Mouse (Mus musculus) neural tube, embryonic 12.5 days (tissue): Measurements from ENCODE around the gene Nyx. TPM values are rescaled to one million over a fixed set of nuclear protein-coding genes. Genes with fewer than 3 reads are reported as not detected.

Experiments used
- polyA plus RNA-seq: library from polyadenylated mRNA; unstranded; fragments of >200 nt; fragmentation: Nextera tagmentation; extraction: Ambion mirVana; gene quantifications from 2 replicates; pipeline ENCODE4 v1.2.1, GENCODE M21; 2016

Nyx gene
- polyA plus RNA-seq, 1 experiment from 2014 or later: 0.05 TPM

Other genes starting within 250 kb of the Nyx start
- 148 and 162 TPM in 2 replicates for gene Ddx3x, start 185.1 kb upstream of the Nyx start, polyA plus RNA-seq
- gene Gpr34, start 166.0 kb downstream of the Nyx start, polyA plus RNA-seq: 3.2 and 3.7 TPM in 2 replicates
- gene Gpr82, start 195.3 kb downstream of the Nyx start, polyA plus RNA-seq: 0.79 and 0.92 TPM in 2 replicates